Mouse (Mus musculus): ENCODE measurements around the gene Htr1d. TPM values are rescaled to one million over a fixed set of nuclear protein-coding genes. Genes with fewer than 3 reads are reported as not detected.

The Htr1d gene
- total RNA-seq, 2 experiments from 2014 or later = not detected

DNA sequence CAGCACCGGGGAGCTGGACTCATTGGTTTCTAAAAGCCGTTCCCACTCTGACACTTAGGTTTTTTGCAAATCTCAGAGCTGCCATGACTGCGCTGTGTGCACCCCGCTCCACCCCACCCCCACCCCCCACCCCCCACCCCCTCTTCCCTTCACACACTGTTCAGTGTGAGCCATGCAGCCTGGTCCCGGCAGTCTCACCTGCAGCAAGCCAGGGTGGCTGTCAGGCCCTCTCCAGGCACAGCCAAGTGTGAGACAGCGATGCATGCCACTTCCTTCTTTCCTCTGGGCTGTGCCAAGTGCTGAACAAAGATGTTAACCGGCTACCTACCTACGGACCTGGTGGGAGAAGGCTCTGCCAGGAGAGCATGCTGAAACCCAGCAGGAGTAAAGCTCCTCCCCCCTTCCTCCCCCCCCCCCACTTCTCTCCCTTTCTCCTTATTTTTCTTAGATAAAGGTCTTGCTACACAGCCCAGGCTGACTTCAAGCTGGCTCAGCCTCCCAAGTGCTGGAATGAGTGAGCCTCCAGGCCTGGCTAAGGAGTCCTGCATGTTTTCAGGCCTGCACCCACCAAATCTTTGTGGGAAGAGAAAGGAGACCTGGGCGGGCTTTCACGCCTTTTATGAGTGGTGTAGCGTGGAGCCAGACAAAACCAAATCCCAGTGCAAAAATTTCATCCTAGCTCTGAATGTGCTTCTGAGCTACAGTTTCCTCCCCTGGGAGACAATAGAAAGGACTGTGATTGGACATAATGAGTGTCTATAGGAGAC is 7.5 kb downstream of the Htr1d start:
- H3K4me3 ChIP-seq = no peak overlapping the region
- H3K27ac ChIP-seq = no peak overlapping the region
- TF ChIP-seq CTCF (IDR thresholded peaks at IDR 0.05) = no peak
- no peak for DNase-seq
- intact Hi-C loops (cut with DNase I) = no loop called here

DNA sequence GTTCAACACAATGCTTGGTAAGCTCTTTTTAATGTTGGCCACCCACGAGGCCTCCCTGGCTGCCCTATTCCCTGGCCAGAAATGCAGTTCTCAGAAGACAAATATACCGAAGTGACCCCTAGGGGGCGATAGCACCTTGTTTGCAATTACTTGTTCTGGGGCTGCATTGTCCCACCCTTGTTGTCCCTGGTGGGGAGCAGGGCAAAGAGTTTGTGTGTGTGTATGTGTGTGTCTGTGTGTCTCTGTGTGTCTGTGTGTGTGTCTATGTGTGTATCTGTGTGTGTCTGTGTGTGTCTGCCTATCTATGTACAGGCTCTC is 8.0 kb downstream of the Htr1d start:
- no peak overlapping the region for H3K4me3 ChIP-seq
- no peak overlapping the region for H3K27ac ChIP-seq
- DNase-seq = peak; percentile 45
- TF ChIP-seq CTCF (IDR thresholded peaks at IDR 0.05) = peak; percentile 72
- intact Hi-C loops (cut with DNase I) = no loop called here

DNA sequence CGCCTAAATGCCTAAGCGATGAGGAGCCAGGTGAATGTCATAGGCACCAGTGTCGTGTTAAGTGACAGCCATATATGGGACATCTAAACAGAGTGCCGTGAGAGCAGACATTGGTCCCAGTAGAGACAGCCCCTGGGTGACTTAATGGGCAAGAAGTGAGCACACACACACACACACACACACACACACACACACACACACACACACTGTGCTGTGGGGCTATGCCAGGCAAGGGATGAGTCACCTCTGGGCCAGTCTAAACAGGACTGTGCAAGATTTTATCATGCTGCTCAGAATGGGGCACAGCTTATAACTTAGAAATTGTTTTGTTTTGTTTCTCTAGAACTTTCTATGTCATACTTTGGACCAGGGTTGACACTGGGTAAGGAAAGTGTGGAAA is 10.7 kb downstream of the Htr1d start:
- intact Hi-C loops (cut with DNase I) = no loop called here
- TF ChIP-seq CTCF (IDR thresholded peaks at IDR 0.05) = no peak
- DNase-seq = no peak
- no peak overlapping the region for H3K4me3 ChIP-seq
- H3K27ac ChIP-seq = no peak overlapping the region

DNA sequence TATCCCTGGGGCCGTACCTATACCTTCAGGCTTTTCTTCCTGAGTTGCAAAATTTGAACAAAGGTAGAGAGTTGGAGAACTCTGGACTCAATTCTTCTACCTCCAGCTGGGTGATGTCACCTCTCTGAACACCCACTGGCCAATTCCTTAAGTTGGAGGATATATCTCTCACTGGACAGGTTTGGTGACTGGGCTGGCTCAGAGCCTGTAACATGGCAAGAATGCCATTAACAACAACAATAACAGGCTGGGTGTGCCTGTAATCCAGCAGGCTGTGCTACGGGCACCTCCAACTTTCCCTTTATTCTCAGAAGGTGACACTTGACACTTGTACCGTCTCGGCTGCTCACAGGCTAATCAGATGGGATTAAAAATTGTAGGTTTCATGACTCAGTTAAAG is 15.8 kb downstream of the Htr1d start:
- no peak for DNase-seq
- Histone ChIP-seq H3K27ac (no peak overlapping the region), H3K4me3 (no peak overlapping the region)
- intact Hi-C loops (cut with DNase I) = no loop called here
- no peak for TF ChIP-seq CTCF (IDR thresholded peaks at IDR 0.05)

DNA sequence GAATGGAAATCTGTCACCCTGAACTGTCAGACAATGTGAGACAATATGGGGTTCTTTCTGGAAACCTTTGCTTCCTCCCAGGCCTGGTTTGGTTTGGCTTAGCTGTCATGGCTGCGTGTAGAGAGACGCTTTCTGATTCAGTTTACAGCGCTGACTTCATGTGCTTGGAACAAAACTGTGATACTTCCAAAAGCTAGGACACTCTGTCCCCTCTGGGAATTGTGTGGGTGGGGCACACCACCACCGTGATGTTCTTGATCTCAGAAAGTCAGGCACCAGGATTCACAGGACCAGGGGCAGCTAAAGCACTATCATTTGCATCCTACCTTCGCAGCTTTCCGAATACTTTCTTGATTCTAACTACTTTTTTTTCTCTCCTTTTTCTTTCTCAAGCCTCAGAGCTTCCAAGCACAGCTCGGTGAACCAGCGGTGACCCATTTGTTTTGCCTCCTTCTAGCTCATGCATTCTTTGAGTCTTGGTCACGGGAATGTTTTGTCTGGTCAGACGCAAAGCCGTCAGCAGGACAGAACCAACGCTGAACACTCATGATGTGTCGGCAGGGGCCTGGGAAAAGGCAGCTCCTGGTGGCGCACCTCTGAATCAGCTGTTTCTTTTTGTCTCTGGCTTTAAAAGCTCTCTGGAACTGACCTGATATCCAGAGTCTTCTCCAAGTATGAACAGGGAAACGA is 18.2 kb downstream of the Htr1d start:
- Histone ChIP-seq H3K27ac (no peak overlapping the region), H3K4me3 (no peak overlapping the region)
- DNase-seq = peak; percentile 34
- TF ChIP-seq CTCF (IDR thresholded peaks at IDR 0.05) = no peak
- intact Hi-C loops (cut with DNase I) = no loop called here

DNA sequence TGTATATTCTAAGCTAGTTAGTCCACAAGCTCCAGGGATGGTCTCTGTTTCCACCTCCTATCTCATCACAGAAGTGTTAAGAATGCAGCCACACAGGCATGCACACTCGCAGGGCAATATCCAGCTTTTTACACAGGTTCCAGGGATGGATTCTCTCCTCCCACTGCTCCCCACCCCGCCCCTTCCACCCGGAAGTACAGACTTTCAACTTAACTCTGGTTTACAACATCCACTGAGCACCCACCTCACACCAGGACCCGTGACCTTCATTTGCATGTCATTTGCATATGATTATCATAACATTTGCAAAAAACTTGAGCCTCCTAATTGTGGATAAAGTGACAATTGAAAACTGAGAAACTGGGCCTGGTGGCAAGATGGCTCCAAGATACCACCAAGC is 21.2 kb downstream of the Htr1d start:
- no peak overlapping the region for H3K4me3 ChIP-seq
- TF ChIP-seq CTCF (IDR thresholded peaks at IDR 0.05) = no peak
- intact Hi-C loops (cut with DNase I) = no loop called here
- no peak overlapping the region for H3K27ac ChIP-seq
- no peak for DNase-seq

DNA sequence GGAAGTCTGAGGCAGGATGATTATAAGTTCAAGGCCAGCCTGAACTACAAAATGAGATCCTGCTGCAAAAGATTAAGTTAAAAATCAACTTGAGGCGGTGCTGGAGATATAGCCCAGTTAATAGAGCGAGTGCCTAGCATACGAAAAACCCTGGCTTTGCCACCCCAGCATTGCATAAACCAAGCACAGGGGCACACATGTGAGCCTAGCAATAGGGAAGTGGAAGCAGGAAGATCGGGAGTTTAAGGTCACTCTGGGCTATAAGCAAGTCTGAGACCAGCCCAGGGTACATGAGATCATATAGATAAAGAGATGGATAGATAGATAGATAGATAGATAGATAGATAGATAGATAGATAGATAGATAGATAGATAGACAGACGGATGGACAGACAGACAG is 26.5 kb downstream of the Htr1d start:
- Histone ChIP-seq H3K27ac (no peak overlapping the region), H3K4me3 (no peak overlapping the region)
- TF ChIP-seq CTCF (IDR thresholded peaks at IDR 0.05) = no peak
- DNase-seq = no peak
- intact Hi-C loops (cut with DNase I) = no loop called here

DNA sequence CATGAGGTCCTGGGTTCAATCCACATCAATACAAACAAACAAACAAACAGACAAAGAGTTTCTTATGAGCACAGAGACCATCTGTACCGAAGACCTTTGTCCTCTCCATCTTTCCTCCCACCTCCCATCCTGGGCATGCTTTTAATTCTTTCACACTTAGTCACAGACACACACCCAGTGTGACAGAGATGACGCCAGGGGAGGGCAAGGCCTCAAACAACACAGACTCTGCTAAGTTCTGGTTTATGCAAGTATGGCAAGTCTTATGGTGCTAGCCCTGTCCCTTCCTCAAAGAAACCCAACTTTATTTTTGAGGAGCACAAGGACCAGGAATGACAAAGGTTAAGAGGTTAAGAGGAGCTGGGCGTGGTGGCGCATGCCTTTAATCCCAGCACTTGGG is 26.9 kb downstream of the Htr1d start:
- H3K4me3 ChIP-seq = no peak overlapping the region
- no peak for DNase-seq
- intact Hi-C loops (cut with DNase I) = no loop called here
- no peak for TF ChIP-seq CTCF (IDR thresholded peaks at IDR 0.05)
- H3K27ac ChIP-seq = no peak overlapping the region

DNA sequence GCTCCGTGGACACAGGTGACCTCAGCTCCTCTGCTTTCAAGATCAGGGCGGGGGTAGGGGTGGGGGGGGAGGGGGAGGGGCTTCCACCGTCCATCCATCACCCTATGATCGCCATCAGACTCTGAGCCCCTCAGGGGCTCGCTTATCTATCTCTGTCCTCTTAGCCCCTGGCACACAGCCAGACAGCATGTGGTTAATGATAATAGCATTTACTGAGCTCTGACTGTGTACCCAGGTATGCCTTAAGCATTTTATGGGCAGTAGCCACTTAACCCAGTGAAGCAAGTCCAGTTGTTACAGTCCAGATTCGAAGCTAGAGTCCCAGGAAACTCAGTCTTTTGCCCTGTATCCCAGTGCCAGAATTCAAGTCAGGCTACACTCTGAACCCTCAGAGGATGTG is 28.2 kb downstream of the Htr1d start:
- intact Hi-C loops (cut with DNase I) = no loop called here
- no peak overlapping the region for H3K27ac ChIP-seq
- no peak for DNase-seq
- H3K4me3 ChIP-seq = no peak overlapping the region
- TF ChIP-seq CTCF (IDR thresholded peaks at IDR 0.05) = no peak

DNA sequence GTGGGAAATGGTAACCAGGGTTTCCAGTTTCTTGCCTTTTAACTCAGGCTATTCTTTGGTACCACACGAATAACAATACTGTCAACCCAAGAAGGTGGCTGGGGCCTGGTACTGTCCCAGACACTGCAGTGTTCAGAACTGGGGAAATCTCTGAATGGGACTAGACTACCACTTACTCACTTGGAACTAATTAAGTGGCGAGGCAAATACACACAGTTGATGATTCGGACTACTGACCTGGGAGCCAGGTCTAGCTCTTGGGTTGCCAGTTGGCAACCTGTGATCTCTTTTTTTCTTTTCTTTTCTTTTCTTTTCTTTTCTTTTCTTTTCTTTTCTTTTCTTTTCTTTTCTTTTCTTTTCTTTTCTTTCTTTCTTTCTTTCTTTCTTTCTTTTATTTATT is 29.0 kb downstream of the Htr1d start:
- DNase-seq = no peak
- intact Hi-C loops (cut with DNase I) = no loop called here
- TF ChIP-seq CTCF (IDR thresholded peaks at IDR 0.05) = no peak
- Histone ChIP-seq H3K27ac (no peak overlapping the region), H3K4me3 (no peak overlapping the region)

DNA sequence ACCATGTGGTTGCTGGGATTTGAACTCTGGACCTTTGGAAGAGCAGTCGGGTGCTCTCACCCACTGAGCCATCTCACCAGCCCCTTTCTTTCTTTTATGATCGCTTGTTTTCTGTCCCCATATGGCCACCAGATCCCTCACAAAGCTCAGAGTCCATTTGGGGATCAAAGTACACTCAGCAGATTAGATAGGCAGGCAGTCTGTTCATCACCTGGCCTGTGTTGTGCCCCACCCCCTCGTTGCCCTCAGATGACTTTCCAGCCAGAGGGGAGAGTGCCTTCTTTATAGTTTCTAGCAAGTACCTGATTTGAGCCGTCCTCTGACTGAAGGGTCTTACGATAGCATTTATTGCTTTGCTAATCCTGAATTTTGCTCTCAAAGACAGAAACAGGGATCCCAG is 29.5 kb downstream of the Htr1d start:
- intact Hi-C loops (cut with DNase I) = no loop called here
- DNase-seq = no peak
- no peak overlapping the region for H3K4me3 ChIP-seq

DNA sequence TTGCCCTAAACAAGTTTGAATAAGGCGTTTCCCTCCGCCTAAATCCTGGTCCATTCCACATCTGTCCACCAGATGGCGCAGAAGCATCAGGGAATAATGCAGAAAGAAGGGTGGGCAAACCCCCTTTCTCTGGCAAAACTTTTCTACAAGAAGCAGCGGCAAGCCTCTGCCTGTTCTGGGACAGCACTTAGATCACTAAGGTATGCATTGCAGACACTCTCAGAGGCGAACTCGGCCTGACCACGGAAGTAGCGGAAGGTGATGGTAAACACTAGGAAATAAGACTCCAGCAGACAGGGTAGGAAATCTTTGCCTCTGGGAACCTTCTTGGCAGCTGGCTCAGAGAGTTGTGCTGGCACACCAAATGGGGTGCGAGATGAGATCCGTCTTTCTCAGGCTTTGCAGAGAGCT is 31.5 kb downstream of the Htr1d start:
- peak; percentile 96 for TF ChIP-seq CTCF (IDR thresholded peaks at IDR 0.05)
- DNase-seq = peak; percentile 81
- Histone ChIP-seq H3K27ac (peak overlapping the region; percentile 57), H3K4me3 (peak overlapping the region; percentile 77)
- intact Hi-C loops (cut with DNase I) = loop anchor here (1.0 to 5.0 kb wide), 3 partner anchors 71 to 166 kb away; partner anchors contain the start of gene Kdm1a

More for the DNA sequence above, 29.5 kb downstream of the Htr1d start:
- TF ChIP-seq CTCF (IDR thresholded peaks at IDR 0.05) = no peak
- no peak overlapping the region for H3K27ac ChIP-seq

DNA sequence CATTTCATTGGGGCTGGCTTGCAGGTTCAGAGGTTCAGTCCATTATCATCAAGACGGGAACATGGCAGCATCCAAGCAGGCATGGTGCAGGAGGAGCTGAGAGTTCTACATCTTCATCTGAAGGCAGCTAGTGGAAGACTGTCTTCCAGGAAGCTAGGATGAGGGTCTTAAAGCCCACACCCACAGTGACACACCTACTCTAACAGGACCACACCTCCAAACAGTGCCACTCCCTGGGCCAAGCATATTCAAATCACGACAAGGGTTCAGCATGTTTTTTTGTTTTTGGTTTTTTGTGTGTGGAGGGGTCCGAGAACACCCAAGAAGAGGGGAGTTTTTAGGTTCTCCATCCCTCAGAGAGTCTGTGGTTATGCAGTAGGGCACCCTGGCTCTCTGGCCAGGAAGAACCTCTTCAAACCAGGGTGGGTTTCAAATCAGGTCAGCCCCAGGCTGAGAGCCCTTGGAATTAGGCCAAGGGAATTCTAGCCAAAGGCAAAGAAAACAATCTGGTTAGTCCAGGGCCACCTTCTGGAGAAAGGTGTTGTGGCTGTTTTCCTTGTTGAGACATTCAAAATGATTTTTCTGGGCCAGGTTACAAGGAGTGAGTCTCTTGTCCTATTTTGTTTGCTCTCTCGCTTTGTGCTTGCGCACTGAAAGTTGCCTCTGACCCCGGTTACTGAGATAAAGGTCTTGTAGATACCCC is 33.3 kb downstream of the Htr1d start:
- intact Hi-C loops (cut with DNase I) = loop anchor here (5.0 kb wide), 1 partner anchor 146 kb away; the partner anchor contains the start of gene Kdm1a
- no peak for DNase-seq
- Histone ChIP-seq H3K4me3 (no peak overlapping the region), H3K27ac (no peak overlapping the region)
- no peak for TF ChIP-seq CTCF (IDR thresholded peaks at IDR 0.05)

Data from gastrocnemius, adult 2 months (tissue).